Mouse (Mus musculus) embryonic facial prominence, embryonic 12.5 days (tissue): ENCODE measurements around the gene Ppm1j. TPM values are rescaled to one million over a fixed set of nuclear protein-coding genes. Genes with fewer than 3 reads are reported as not detected.

Experiments
- ATAC-seq: fragments of 200-750 bp; cut with Nextera tagmentation; 2 replicates; pipeline ENCODE4 v1.8.0; 2017; ENCODE audit not compliant: insufficient number of reproducible peaks, insufficient read depth, low FRiP score, low TSS enrichment
- H3K27ac ChIP-seq: fragments of 300-500 bp; sonication (generic); 2 replicates; pipeline ENCODE4 v1.5.1; 2016; ENCODE audit warnings: mild to moderate bottlenecking
- H3K27me3 ChIP-seq: fragments of 300-500 bp; sonication (generic); 2 replicates; pipeline ENCODE4 v1.6.1; 2016; ENCODE audit warnings: mild to moderate bottlenecking, moderate library complexity
- H3K36me3 ChIP-seq: fragments of 300-500 bp; sonication (generic); 2 replicates; pipeline ENCODE4 v1.6.1; 2016; ENCODE audit warnings: mild to moderate bottlenecking
- H3K4me1 ChIP-seq: fragments of 300-500 bp; sonication (generic); 2 replicates; pipeline ENCODE4 v1.6.1; 2016
- H3K4me2 ChIP-seq: fragments of 300-500 bp; sonication (generic); replicated peaks from 2 replicates; pipeline ENCODE4 v1.6.1; 2016; ENCODE audit warnings: mild to moderate bottlenecking, moderate library complexity
- H3K4me3 ChIP-seq: fragments of 300-500 bp; sonication (generic); 2 replicates; pipeline ENCODE4 v1.5.1; 2016; ENCODE audit warnings: mild to moderate bottlenecking
- H3K9ac ChIP-seq: fragments of 300-500 bp; sonication (generic); 2 replicates; pipeline ENCODE4 v1.6.1; 2016; ENCODE audit warnings: mild to moderate bottlenecking, moderate library complexity
- H3K9me3 ChIP-seq: fragments of 300-500 bp; sonication (generic); 2 replicates; pipeline ENCODE4 v1.6.1; 2016; ENCODE audit warnings: mild to moderate bottlenecking, moderate library complexity
- WGBS: fragments of 180-500 bp; shearing (Covaris S2); methylation state at CpG from one replicate; pipeline ENCODE4 v1.1.7; 2016; 5-methylcytosine and 5-hydroxymethylcytosine counted together
- polyA plus RNA-seq: library from polyadenylated mRNA; unstranded; fragments of >200 nt; fragmentation: Nextera tagmentation; extraction: Ambion mirVana; gene quantifications from 2 replicates; pipeline ENCODE4 v1.2.1, GENCODE M21; 2016

The Ppm1j gene
- polyA plus RNA-seq, 1 experiment from 2014 or later: 3.9 TPM

DNA sequence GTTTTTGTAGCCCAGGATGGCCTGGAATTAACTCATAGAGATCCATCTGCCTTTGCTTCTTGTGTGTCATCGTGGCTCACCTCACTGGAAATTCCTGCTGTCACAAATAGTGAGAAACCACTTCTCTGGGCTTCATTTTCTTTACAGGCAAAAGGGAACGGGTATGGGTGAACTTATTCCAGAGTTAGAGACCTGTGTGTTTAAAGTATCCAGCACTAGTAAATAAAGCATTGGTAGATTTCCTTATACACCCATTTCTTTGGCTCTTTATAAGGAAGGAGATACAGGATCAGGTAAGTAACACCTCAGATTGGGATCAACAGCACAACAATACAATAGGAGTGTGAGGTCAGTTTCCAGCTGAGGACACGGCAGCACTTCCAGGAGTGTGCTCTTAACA is 7.2 kb downstream of the Ppm1j start, which contains the start of gene Rhoc:
Gene Rhoc (plus strand): TSS at position 301 of the 400 bp plus-strand sequence.
- peak within 1 kb of the TSS; percentile 59 for H3K4me3 ChIP-seq
- peak within 1 kb of the TSS; percentile 89 for H3K27ac ChIP-seq
- H3K27me3 ChIP-seq: peaks cover 29% of the 10 kb centered on the region
- ATAC-seq: no peak
- WGBS: 33% methylated on average over 3 of the region's 3 CpGs
- peaks cover 36% of the 10 kb centered on the region for H3K4me1 ChIP-seq
- H3K4me2 ChIP-seq: peak within 1 kb of the TSS; percentile 88
- H3K9ac ChIP-seq: peak within 1 kb of the TSS; percentile 68
- peaks cover 14% of the 10 kb centered on the region for H3K36me3 ChIP-seq
- H3K9me3 ChIP-seq: no peaks in the 10 kb centered on the region

DNA sequence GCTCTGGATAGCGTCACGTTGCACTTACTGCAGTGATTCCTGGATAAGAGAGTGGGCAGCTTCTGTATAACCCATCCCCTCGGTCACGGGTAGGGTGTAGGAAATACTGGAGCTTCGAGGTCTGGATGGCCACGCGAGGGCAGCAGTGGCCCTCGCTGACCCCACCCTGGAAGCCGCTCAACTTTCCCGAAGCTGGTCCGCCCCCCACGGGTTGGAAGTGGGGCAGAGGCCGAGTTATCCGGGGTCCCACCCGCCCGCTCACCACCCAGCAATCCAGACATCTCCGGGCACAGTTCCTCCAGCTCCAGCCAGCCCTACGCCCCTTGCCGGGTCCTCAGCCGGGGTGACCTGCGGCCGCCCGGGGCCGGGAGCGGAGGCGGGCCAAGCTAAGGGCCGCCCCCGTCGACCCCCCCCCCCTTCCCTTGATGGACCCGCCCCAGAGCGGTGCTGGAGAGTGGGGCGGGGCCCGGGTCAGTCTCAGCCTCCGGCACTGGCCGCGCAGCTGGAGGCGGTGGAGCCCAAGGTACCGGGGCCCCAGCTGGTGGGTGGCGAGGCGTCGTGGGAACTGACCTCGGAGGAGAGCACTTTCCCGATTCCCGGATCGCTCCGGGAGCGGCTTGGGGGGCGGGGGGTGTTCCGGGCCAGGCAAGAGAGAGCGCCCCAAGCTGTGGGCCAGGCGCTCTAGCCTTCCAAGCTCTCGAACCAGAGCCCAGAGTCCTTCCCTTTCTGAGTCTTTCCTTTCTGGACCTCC is 7.9 kb downstream of the Ppm1j start:
- no peaks in the 10 kb centered on the region for H3K9me3 ChIP-seq
- under 1% methylated on average over 46 of the region's 52 CpGs for WGBS
- H3K9ac ChIP-seq: peak overlapping the region; percentile 68
- H3K27me3 ChIP-seq: peaks cover 22% of the 10 kb centered on the region
- ATAC-seq: peak; percentile 80
- peak overlapping the region; percentile 89 for H3K27ac ChIP-seq
- H3K4me3 ChIP-seq: peak overlapping the region; percentile 59
- H3K36me3 ChIP-seq: peaks cover 21% of the 10 kb centered on the region
- H3K4me2 ChIP-seq: peak overlapping the region; percentile 88
- peaks cover 43% of the 10 kb centered on the region for H3K4me1 ChIP-seq

DNA sequence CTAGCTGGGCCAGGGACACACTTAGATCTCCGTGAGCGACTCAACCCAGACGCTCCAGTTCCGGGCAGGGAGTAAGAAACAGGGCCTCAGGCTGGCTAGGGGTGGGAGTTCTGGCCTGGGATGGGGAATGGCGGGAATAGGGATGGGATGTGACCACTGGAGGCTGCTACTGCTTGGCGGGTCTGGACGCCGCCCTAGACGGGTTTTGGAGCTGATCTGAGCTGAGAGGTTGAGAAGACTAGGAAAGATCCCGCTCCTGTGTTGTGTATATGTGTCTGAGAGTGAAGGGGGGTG is 8.4 kb downstream of the Ppm1j start:
- Histone ChIP-seq H3K4me2 (peak overlapping the region; percentile 88), H3K9me3 (no peaks in the 10 kb centered on the region), H3K27me3 (peaks cover 17% of the 10 kb centered on the region), H3K36me3 (peaks cover 21% of the 10 kb centered on the region), H3K4me3 (peak overlapping the region; percentile 59), H3K27ac (peak overlapping the region; percentile 89), H3K4me1 (peaks cover 48% of the 10 kb centered on the region), H3K9ac (peak overlapping the region; percentile 68)
- WGBS: 1% methylated on average over 10 of the region's 10 CpGs
- ATAC-seq: 0 out of 2 replicates have a peak, but pooled peaks have one; percentile 0

DNA sequence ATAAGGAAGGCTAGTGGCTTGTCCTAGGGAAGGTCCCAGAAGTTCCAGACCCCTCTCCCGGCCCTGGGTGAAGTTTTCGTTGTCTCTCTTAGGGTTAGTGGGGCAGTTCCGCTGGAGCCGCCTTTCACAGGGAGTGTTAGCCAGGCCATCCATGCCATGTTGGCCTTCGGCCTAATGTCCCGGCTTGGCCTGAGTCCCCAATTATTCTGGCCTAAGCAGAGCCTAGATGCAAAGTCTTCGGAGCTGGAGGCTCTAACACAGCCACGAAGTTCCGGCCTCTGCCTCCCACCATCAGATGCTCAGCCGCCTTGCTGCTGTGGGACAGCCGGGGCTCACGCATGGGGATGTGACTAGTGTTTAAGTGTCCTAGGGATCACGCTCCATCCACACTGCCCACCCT is 9.0 kb downstream of the Ppm1j start:
- Histone ChIP-seq H3K9ac (peak overlapping the region; percentile 68), H3K4me3 (peak overlapping the region; percentile 59), H3K4me1 (peaks cover 52% of the 10 kb centered on the region), H3K27me3 (peaks cover 11% of the 10 kb centered on the region), H3K4me2 (peak overlapping the region; percentile 88), H3K27ac (peak overlapping the region; percentile 89), H3K9me3 (no peaks in the 10 kb centered on the region), H3K36me3 (peaks cover 21% of the 10 kb centered on the region)
- 24% methylated on average over 13 of the region's 13 CpGs for WGBS
- ATAC-seq: no peak

DNA sequence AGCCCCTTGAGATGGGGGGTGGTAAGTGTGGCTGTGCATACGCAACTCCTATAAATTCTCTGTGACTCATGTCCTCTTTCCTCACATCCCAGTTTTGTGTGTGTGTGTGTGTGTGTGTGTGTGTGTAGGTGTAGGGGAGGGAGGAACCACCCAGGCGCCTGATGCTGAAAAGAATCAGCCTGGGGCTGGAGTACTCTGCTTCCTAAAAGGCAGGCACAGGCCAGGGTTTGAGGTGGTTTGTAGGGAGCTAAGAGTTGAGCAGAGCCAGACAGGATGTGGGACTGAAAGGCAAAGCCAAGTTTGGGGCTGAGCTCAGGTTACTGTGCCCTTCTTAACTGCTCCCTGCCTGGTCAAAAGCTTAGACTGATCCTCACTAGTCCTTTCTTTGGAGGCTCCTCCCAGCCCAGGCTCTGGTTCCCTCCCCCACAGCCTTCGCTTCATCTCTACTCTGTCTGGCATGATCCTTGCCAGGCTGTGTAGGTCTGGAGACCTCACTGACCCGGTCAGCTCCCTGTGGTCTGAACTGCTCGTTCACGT is 9.6 kb downstream of the Ppm1j start:
- Histone ChIP-seq H3K4me3 (peak overlapping the region; percentile 59), H3K9ac (peak overlapping the region; percentile 68), H3K4me1 (peaks cover 59% of the 10 kb centered on the region), H3K9me3 (no peaks in the 10 kb centered on the region), H3K27me3 (peaks cover 6% of the 10 kb centered on the region), H3K4me2 (peak overlapping the region; percentile 88), H3K36me3 (peaks cover 24% of the 10 kb centered on the region), H3K27ac (peak overlapping the region; percentile 89)
- ATAC-seq: peak; percentile 48
- 10% methylated on average over 6 of the region's 6 CpGs for WGBS

DNA sequence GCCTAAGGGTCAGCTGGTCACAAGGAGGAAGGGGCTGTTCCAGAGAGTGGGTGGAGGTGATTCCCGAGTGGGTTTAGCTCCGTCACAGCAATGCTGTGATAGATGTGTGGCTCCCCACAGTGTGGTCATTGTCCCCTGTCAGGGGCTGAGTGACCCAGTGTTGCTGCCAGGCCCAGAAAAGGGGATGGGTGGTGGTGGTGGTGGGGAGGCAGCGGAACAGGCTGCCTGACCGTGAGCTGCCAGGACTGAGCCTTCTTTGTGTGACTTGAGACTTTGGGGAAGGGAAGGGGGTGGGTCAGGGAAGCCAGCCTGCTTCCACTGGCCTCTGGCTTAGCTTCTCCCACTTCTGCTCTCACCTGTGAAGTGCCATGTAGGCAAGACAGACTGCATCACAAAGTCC is 10.2 kb downstream of the Ppm1j start:
- Histone ChIP-seq H3K4me1 (peaks cover 63% of the 10 kb centered on the region), H3K27me3 (0 out of 2 replicates have a peak, but pooled peaks cover under 1% of the 10 kb centered on the region), H3K27ac (peak overlapping the region; percentile 89), H3K9me3 (no peaks in the 10 kb centered on the region), H3K36me3 (peaks cover 29% of the 10 kb centered on the region), H3K4me3 (peak overlapping the region; percentile 59), H3K9ac (peak overlapping the region; percentile 68), H3K4me2 (peak overlapping the region; percentile 88)
- ATAC-seq: no peak
- 7% methylated on average over 4 of the region's 4 CpGs for WGBS

DNA sequence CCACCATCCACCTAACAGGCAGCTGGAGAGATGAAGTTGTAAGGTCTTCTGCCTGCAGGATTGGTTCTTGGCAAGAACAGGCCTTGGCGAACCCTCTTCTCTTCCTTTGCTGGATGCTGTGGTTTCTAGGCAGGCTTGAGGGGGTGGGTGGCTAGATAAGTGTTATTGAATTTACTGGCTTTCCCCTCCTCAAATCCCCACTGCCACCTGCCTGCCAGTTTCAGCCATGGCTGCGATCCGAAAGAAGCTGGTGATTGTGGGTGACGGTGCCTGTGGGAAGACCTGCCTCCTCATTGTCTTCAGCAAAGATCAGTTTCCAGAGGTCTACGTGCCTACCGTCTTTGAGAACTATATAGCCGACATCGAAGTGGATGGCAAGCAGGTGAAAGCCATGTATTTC is 10.8 kb downstream of the Ppm1j start:
- no peak for ATAC-seq
- 87% methylated on average over 8 of the region's 8 CpGs for WGBS
- Histone ChIP-seq H3K4me3 (0 out of 2 replicates have a peak overlapping the region, but pooled peaks have one; percentile 59), H3K9ac (no peak overlapping the region), H3K36me3 (peaks cover 36% of the 10 kb centered on the region), H3K4me2 (peak overlapping the region; percentile 88), H3K27ac (no peak overlapping the region), H3K9me3 (no peaks in the 10 kb centered on the region), H3K27me3 (no peaks in the 10 kb centered on the region), H3K4me1 (peaks cover 64% of the 10 kb centered on the region)

DNA sequence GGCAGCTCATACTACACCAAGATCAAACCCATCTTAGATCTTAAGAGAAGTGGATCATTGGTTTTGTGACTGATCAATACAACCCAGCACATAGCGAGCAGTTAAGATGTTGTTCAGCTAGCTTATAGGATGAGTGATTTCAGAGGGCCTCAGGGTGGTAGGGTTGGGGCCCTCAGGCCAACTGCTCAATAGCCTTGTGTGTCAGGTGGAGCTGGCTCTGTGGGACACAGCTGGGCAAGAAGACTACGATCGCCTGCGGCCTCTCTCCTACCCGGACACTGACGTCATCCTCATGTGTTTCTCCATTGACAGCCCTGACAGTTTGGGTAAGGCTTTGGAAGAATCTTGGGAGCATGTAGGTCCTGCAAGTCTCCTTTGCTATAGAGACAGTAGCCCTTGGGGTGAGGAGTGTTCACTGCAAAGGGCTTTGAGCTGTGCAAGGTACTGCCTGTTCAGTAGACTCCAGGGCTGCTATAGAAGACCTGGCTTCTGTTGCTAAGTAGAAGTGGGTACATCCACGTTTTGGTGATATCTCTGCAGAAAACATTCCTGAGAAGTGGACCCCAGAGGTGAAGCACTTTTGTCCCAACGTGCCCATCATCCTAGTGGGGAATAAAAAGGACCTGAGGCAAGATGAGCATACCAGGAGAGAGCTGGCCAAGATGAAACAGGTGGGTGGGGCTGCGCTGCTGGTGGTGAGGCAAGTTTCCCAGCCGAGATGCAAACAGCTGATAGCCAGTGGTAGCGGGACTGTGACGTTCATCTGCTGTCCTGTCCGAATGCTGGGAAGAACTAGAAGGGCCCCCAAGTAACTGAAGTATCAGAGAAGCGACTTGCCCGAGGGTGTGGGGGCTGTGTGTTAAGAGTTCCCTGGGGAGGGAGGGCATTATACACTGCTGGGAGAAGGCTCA is 11.8 kb downstream of the Ppm1j start:
- WGBS: 71% methylated on average over 15 of the region's 15 CpGs
- Histone ChIP-seq H3K9me3 (no peaks in the 10 kb centered on the region), H3K27ac (0 out of 2 replicates have a peak overlapping the region, but pooled peaks have one; percentile 2), H3K9ac (no peak overlapping the region), H3K27me3 (no peaks in the 10 kb centered on the region), H3K4me2 (no peak overlapping the region), H3K4me3 (no peak overlapping the region), H3K36me3 (peaks cover 45% of the 10 kb centered on the region), H3K4me1 (peaks cover 64% of the 10 kb centered on the region)
- ATAC-seq: no peak

DNA sequence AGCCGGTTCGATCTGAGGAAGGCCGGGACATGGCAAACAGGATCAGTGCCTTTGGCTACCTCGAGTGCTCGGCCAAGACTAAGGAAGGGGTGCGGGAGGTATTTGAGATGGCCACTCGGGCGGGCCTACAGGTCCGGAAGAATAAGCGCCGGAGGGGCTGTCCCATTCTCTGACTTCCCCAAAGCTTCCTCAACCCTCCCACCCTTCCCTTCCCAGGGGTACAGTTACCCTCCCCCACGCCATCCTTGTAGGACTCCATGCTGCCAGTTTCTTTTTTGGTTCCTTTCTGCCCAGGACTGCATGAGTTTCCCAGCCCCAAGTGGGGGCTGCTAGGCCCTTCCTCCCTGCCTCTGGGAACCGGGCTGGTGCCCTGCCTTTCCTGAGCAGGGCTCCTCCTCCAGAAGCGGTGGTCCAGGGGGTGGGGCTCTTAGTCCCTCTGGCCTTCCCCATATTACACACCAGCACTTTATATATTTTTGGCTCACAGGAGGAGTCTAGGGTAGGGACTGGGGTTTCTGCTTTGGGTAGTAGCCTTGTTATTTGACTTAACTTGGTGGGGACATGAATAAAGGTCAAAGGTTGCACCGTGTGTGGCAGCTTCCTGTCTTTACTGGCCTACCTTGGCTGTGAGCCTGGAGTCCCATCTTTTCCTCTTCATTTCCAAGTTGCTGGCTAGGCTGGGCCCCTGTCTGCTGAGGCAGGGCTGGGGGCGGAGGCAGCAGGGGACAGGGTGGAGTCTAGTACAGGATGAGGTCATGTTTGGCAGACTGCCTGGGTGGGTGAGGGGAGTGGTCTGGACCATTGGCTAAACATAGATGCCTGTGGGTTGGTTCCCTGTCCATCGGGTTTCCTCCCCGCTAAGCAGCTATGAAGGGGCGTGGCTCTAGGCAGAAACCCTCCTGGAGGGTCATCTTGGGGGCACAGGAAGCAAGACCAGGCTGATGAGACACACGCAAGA is 13.3 kb downstream of the Ppm1j start:
- no peaks in the 10 kb centered on the region for H3K27me3 ChIP-seq
- ATAC-seq: peak; percentile 77
- WGBS: 49% methylated on average over 20 of the region's 20 CpGs
- H3K4me3 ChIP-seq: no peak overlapping the region
- H3K27ac ChIP-seq: peak overlapping the region; percentile 90
- peaks cover 53% of the 10 kb centered on the region for H3K36me3 ChIP-seq
- H3K9me3 ChIP-seq: no peaks in the 10 kb centered on the region
- H3K4me1 ChIP-seq: peaks cover 64% of the 10 kb centered on the region
- no peak overlapping the region for H3K4me2 ChIP-seq
- H3K9ac ChIP-seq: no peak overlapping the region

DNA sequence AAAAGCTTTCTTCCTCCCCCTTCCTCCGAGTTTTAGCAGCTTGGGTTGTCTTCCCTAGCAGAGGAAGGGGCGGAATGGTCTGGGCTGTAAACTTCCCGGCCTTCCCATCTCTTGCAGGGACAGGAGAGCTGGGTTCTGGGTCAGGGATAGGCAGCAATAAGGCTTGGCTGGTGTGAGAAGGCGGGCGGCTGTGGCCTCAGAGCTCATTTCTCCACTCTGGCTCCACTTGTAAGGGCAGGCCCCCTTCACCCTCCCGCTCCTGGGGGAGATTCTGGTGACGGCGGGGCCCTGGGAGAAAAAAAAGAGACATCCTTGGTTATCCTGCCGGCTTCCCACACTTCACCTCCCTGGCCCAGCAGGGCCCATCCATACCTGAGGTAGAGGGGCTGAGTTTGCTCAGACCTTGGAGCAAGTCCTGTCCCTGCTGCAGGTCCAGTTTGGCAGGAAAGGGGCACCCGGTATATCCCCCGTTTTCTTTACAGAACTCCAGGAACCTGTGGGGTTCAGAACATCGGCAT is 14.2 kb downstream of the Ppm1j start:
- no peak overlapping the region for H3K4me2 ChIP-seq
- H3K4me3 ChIP-seq: no peak overlapping the region
- no peak overlapping the region for H3K9ac ChIP-seq
- ATAC-seq: no peak
- peaks cover 59% of the 10 kb centered on the region for H3K4me1 ChIP-seq
- H3K27me3 ChIP-seq: no peaks in the 10 kb centered on the region
- 54% methylated on average over 12 of the region's 12 CpGs for WGBS
- no peaks in the 10 kb centered on the region for H3K9me3 ChIP-seq
- peaks cover 61% of the 10 kb centered on the region for H3K36me3 ChIP-seq
- H3K27ac ChIP-seq: peak overlapping the region; percentile 90
